ENCODE assay signal across 24 mouse cellular contexts in the genomic region with DNA sequence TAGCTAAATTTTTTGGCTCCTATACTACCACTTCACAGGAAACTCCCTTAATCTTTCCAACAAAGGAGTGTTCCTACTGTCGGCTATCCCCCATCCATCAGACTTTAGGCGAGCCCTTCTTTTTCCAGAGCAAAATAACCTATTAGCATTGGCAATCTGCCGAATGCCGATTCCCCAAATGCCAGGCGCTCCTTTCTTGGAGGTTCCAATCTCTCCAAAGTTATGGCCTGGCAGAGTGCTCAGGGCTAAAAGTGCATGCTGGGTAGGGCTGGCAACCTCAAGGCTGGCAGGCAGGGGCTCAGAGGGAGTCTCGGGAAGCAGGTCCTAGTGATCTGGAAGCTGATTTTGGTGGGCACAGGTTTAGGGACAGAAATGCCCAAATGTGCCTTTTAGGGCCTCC.
"Had no signal": no experiment of that assay in that cellular context is flagged by ENCODE, and none has a peak within 500 bp of the region (broad histone marks: within the 10 kb centered on the region; RNA-seq: fewer than 3 reads in every experiment).

No protein-coding gene starts in this region.

- ATAC-seq: liver, embryonic 12.5 days had no signal

- H3K9me3 ChIP-seq: kidney, embryonic 15.5 days; limb, embryonic 10.5 days; limb, embryonic 13.5 days; liver, embryonic 12.5 days; liver, embryonic 15.5 days; lung, embryonic 15.5 days; midbrain, embryonic 10.5 days; neural tube, embryonic 12.5 days; neural tube, embryonic 15.5 days; stomach, embryonic 15.5 days had no signal

- H3K27ac ChIP-seq: kidney, embryonic 15.5 days; limb, embryonic 10.5 days; limb, embryonic 13.5 days; liver, embryonic 12.5 days; liver, embryonic 15.5 days; lung, embryonic 15.5 days; midbrain, embryonic 10.5 days; neural tube, embryonic 12.5 days; neural tube, embryonic 15.5 days; stomach, embryonic 15.5 days had no signal

- H3K9ac ChIP-seq: kidney, embryonic 15.5 days; limb, embryonic 13.5 days; liver, embryonic 12.5 days; liver, embryonic 15.5 days; lung, embryonic 15.5 days; neural tube, embryonic 12.5 days; neural tube, embryonic 15.5 days; stomach, embryonic 15.5 days had no signal

- H3K36me3 ChIP-seq: kidney, embryonic 15.5 days; limb, embryonic 10.5 days; limb, embryonic 13.5 days; liver, embryonic 12.5 days; liver, embryonic 15.5 days; lung, embryonic 15.5 days; neural tube, embryonic 12.5 days; stomach, embryonic 15.5 days had no signal

- H3K4me3 ChIP-seq: kidney, embryonic 15.5 days; limb, embryonic 10.5 days; limb, embryonic 13.5 days; liver, embryonic 12.5 days; liver, embryonic 15.5 days; lung, embryonic 15.5 days; megakaryocyte, embryonic 14.5 days; midbrain, embryonic 10.5 days; neural tube, embryonic 12.5 days; neural tube, embryonic 15.5 days; stomach, embryonic 15.5 days had no signal

- H3K27me3 ChIP-seq: kidney, embryonic 15.5 days; limb, embryonic 13.5 days; liver, embryonic 15.5 days; lung, embryonic 15.5 days; neural tube, embryonic 12.5 days; neural tube, embryonic 15.5 days; stomach, embryonic 15.5 days had no signal

- DNase-seq: kidney, adult 8-10 months; kidney, postnatal 10 days; kidney, postnatal 36 days; layer of hippocampus, adult 9-11 months; liver; lung, adult 18-20 months; lung, postnatal 10 days; lung, postnatal 36 days; midbrain, embryonic 14.5 days; right cerebral cortex, adult 18-20 months; right cerebral cortex, postnatal 25 days; spleen, adult 18-20 months; thymus, postnatal 25 days had no signal

- H3K4me1 ChIP-seq: kidney, embryonic 15.5 days; limb, embryonic 10.5 days; limb, embryonic 13.5 days; liver, embryonic 12.5 days; liver, embryonic 15.5 days; lung, embryonic 15.5 days; megakaryocyte, embryonic 14.5 days; midbrain, embryonic 10.5 days; neural tube, embryonic 12.5 days; neural tube, embryonic 15.5 days; stomach, embryonic 15.5 days had no signal

- H3K4me2 ChIP-seq: kidney, embryonic 15.5 days; limb, embryonic 13.5 days; liver, embryonic 12.5 days; liver, embryonic 15.5 days; lung, embryonic 15.5 days; neural tube, embryonic 12.5 days; neural tube, embryonic 15.5 days; stomach, embryonic 15.5 days had no signal
